Mouse (Mus musculus) bone marrow macrophage, adult 2 months (primary cell): Measurements from ENCODE around the gene Reps2.

ENCODE experiments used
- CTCF ChIP-seq: IDR thresholded peaks from 2 replicates; pipeline ENCODE4 v1.5.1; 2012; ENCODE audit warnings: low read depth, mild to moderate bottlenecking, low read length, moderate library complexity
- POLR2A ChIP-seq: IDR thresholded peaks from 2 replicates; pipeline ENCODE4 v1.6.1; 2012; ENCODE audit warnings: mild to moderate bottlenecking, low read depth, low read length, borderline replicate concordance

DNA sequence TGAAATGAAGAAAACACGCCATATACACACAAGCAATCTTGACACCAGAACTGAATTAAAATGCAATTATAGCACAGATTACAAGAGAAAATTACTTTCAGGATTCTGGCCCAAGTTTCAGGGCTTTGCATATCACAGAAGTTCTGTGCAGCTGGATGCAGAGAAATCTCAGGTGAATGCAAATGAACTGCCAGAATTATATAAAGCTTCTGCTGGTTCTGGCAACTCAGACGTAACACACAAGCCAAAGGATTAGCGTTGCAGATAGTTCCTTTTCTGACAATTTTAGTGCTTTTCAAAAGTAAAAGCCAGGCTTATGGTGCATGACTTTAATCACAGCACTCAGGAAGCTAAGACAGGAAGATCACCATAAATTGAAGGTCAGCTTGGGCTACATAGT is 62.9 kb downstream of the Reps2 start:
- no peak for TF ChIP-seq CTCF
- no peak for TF ChIP-seq POLR2A
